Mouse (Mus musculus) adrenal gland, adult 2 months (tissue): Measurements from ENCODE around the gene Prss2. TPM values are rescaled to one million over a fixed set of nuclear protein-coding genes. Genes with fewer than 3 reads are reported as not detected.
"Not testable (repeated sequence)": the region's sequence is repeated elsewhere in the genome, so short reads cannot be mapped to it uniquely, and the experiment has no call there.

Source experiments
- DNase-seq: peaks from one replicate; pipeline ENCODE4 v3.0.0; 2021
- polyA plus RNA-seq: library from polyadenylated mRNA; depleted of rRNA; stranded (reverse); fragments of >200 nt; gene quantifications from 2 replicates; pipeline ENCODE4 v1.2.3, GENCODE M21; 2012; rRNA removed
- total RNA-seq, 2 experiments: library from RNA; stranded (reverse); gene quantifications; 2 replicates each; pipeline ENCODE4 v1.2.3; 2021

The Prss2 gene
- total and polyA plus RNA-seq, 3 experiments, result 0.35 to 0.48 TPM; not detected in 1

DNA sequence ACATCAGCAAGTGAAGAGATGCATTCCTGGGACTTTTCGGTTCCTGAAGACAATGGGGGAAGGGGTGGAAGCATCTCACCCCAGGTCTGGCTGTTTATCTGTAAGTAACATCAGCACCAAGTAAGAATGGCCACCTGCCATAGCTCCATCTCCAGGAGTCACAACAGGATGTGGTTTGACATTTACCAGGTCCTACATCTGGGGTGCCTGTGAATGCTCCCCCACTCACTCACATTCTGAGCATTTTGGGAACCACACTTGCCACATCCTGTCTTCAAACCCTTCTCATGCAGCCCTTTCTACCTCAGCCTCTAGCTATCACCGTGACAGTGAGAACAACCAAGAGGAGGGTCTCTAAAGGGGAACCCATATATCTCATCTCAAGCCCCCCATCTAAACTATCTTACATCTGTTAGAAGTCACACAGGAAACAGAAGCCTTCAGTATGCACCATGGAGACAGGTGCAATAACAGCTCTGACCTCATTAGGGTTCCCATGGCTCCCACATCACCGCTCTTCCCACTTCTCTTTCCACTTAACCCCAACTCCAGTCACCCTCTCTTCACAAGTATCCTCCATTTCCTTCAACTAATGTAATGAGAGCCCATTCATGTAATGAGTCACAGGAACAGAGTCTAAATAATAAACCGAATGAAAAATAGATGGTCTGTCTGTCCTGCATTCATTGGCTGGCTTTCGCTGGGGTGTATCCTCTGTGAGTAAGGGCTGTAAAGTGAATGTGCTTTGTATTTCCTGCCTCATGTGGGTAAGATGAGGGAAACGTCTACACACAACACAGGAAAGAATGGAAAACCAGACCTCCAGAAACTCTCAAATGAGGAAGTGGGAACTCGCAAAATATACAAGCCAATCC is 32.9 kb downstream of the Prss2 start:
- DNase-seq, result no peak

DNA sequence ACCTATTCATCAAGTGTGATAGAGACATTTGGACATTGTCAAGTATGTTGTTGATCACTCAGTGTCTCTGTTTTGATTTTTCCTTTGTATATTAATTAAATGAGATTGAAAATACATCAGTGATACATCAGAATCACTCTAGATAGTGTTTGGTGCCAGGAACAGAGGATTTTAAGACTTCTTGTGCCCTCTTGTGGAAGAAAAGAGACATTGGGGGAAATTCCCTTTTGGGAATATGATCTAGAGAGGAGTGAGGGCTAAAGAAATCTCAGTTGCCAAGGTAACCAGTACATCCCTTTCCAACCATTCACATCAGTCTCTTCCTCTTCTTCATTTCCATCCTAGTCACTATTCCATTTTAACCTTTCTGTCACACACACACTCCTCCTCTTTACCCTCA is 34.8 kb downstream of the Prss2 start:
- no peak for DNase-seq

DNA sequence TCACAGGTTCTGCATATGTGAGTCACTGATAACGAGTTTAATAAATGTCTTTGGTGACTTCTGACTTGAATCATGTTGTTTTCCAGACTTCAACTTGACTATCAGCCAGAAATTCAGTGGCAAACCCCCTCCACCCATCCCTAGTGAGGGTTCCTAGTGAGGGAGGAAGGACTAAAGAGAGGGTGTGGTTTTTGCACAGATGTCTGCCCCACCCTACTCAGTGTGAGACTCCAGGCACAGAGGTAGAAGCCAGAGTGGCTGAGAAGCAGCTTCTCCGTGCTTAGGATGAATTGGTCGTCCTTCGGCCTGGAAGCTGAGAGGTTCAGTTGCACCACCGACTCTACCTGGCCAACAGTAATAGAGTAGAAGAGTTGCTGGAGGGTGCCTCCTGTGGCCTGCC is 35.9 kb downstream of the Prss2 start:
- no peak for DNase-seq

DNA sequence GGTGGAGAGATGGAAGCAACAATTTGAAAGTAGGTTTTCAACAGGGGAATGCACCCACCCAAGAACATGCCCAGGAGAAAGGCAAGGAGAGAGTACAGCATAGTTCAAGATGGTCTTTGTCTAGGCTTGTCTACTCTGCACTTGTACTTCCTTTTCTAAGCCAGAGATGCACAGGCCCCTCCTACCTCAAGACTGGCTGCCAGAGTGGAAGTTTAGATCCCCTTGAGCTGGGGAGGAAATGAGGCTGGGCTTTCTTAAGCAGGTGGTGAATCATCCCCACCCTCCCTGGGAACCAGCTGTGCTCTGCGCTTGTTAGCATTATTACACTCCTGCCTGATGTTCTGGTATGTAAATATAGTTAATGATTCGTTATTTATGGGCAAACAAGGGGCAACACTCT is 36.7 kb downstream of the Prss2 start:
- no peak for DNase-seq

DNA sequence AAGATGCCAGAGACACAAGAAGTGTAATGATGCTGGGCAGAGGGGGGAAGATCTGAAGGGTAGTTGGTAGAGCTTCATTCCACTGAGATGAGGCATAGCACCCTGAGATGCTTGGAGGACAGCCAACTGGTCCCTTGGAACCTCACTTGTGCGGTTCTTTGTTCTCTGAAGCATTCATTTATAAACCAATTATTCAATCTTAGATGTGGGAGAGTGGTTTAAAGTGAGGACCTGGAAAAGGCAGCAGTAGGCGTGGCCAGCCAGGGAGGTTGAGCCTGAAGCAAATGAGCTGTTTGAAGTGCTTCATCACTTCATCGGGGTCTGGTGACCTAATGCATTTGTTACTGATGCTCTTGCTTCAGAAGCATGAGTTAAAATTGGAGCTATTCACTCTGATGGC is 37.7 kb downstream of the Prss2 start:
- no peak for DNase-seq

DNA sequence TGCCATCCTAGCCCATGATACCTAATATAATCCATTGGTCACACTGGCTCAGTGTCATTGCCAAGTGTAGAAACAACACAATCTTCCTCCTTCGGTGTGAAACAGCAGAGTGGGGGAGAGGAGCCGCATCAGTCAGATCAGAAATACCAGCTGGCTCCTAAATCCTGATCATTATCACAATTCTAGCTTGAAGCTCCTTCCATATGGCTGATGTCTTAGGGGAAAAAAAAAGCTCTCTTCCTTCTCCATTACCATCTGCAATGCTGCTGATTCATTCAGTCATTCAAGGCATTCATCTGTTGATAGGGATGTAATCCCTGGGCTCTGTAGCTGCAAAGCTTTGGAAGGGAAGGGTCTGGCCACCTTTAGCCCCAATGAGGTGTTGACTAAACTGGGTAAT is 38.7 kb downstream of the Prss2 start:
- no peak for DNase-seq

DNA sequence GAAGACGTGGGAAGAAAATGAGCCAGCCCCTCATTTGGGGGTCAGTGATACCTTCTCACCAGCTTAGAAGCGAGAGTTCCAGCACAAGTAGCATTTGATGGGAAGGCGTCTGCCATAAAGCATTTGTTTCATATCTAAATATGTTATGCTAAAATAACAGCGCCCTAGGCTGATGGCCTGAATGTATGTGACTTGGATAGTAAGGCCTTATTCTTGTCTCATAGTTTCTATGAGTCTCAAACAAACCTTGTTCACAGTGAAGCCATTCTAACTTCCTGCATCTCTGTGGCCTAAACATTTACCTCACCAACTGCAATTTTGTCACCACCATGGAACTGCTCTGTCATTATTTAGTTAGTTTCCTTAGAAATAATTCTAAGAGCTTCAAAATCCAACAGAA is 41.0 kb downstream of the Prss2 start:
- no peak for DNase-seq

DNA sequence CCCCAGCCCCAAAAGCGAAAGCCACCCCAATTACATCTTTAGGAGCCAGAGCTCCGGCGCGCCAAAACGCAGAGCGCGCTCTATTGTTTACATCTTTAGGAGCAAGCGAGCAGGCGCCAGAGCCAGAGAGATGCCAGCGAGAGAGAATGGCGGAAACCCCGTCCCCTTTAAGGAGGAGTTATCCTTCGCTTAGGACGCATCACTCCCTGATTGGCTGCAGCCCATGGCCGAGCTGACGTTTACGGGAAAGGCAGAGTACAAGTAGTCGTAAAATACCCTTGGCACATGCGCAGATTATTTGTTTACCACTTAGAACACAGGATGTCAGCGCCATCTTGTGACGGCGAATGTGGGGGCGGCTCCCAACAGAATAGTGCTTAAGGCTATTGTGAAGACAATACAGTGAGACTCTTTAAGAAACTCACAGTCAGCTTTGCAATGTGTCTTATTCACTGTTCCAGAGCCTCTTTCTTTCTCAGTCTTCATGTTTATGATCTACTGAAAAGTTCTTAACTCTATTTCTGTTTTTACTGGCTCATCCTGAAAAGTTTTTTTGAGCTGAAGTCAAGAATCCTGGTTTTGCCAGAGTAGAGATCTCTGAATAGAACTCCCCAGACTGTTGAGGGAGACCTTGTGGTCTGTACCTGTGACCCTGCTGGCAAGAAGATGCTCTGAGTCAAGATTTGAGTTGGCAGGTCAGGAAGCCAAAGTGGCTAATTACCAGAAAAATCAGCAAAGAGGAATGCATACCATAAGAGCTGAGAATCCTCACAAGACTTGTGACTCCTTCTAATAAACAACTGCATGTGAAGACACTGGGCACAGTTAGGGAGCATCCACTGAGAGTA is 41.7 kb downstream of the Prss2 start:
- DNase-seq, result not testable (repeated sequence)

DNA sequence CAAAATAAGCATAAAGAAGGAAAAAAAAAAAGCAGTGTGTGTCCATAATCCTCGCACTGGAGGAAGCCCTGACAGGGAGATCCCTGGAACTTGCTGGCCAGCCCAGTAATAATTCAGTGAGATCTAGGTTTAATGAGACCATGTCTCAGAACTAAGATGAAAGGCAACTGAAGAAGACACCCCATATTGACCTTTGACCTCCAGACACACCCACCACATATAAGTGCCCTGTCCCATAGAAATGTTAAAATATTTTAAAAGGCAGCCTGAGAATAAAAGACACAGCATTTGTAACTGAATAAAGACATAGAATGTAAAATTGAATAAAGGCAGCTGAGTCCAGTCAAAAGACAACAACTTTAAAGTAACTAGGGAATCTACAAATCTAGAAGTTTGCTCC is 43.7 kb downstream of the Prss2 start:
- no peak for DNase-seq

DNA sequence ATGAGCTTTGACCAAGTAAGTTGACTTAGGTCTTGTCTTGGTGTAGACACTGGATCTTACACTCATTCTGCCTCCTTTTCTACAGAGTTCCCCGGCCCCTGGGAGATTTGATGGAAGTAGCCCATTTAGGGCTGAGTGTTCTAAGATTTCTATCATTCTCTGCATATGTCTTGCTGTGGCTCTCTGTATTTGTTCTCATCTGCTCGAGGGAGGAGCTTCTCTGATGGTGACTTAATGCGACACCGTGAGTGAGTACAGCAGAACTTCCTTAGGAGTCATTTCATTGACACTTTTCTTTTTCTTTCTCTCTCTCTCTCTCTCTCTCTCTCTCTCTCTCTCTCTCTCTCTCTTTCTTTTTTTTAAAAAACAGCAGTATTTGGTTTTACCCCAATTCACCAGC is 45.4 kb downstream of the Prss2 start:
- DNase-seq, result no peak

DNA sequence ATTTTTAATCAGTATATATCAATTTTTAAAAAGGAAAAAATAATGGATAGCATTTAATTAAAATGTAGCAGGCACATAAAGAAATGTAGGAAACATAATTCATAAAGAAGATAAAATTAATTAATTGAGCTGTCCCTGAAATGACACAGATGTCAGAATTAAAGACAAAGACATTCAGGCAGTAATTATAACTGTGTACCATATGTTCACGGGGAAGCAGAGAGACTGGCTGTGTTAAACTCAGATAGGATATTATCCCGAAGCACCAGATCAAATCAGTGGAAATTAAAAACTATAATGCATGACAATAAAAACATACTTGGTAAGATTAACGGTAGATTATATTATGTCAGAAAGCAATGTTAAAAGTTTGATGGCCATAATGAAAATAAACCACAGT is 47.5 kb downstream of the Prss2 start:
- no peak for DNase-seq

Other genes starting within 250 kb of the Prss2 start
- not detected for gene Try4, start 219.5 kb upstream of the Prss2 start, total RNA-seq
- 0.15 TPM in 1 of 2 replicates, not detected in the other for gene Try4, start 219.5 kb upstream of the Prss2 start, polyA plus RNA-seq
- gene Try5, start 204.9 kb upstream of the Prss2 start, total RNA-seq, result not detected
- not detected in 2 replicates for gene Try5, start 204.9 kb upstream of the Prss2 start, polyA plus RNA-seq
- not detected for gene Try10, start 167.7 kb upstream of the Prss2 start, total RNA-seq
- not detected in 2 replicates for gene Try10, start 167.7 kb upstream of the Prss2 start, polyA plus RNA-seq
- gene Prss3, start 144.1 kb upstream of the Prss2 start, total RNA-seq, result not detected
- gene Prss3, start 144.1 kb upstream of the Prss2 start, polyA plus RNA-seq, result not detected in 2 replicates
- gene Gm5771, start 129.4 kb upstream of the Prss2 start, total RNA-seq, result not detected
- not detected in 2 replicates for gene Gm5771, start 129.4 kb upstream of the Prss2 start, polyA plus RNA-seq
- gene Gm10334, start 75.6 kb upstream of the Prss2 start, total RNA-seq, result not detected
- gene Gm10334, start 75.6 kb upstream of the Prss2 start, polyA plus RNA-seq, result not detected in 2 replicates
- not detected for gene Prss1, start 62.9 kb upstream of the Prss2 start, total RNA-seq
- not detected in 2 replicates for gene Prss1, start 62.9 kb upstream of the Prss2 start, polyA plus RNA-seq
- 10 to 100 TPM in 1 of 2 experiments, 1 to 10 TPM in 1; 7.6 to 12.1 TPM for gene Ephb6, start 83.7 kb downstream of the Prss2 start, total RNA-seq
- gene Ephb6, start 83.7 kb downstream of the Prss2 start, polyA plus RNA-seq, result 21.1 and 26.7 TPM in 2 replicates
- gene Trpv6, start 114.6 kb downstream of the Prss2 start, total RNA-seq, result not detected
- gene Trpv6, start 114.6 kb downstream of the Prss2 start, polyA plus RNA-seq, result not detected in 2 replicates
- gene Trpv5, start 159.0 kb downstream of the Prss2 start, total RNA-seq, result not detected
- gene Trpv5, start 159.0 kb downstream of the Prss2 start, polyA plus RNA-seq, result not detected in 2 replicates
- gene Llcfc1, start 162.6 kb downstream of the Prss2 start, total RNA-seq, result not detected
- gene Llcfc1, start 162.6 kb downstream of the Prss2 start, polyA plus RNA-seq, result not detected in 2 replicates
- under 1 TPM in 1 of 2 experiments, not detected in 1; 0.32 TPM for gene Kel, start 182.6 kb downstream of the Prss2 start, total RNA-seq
- gene Kel, start 182.6 kb downstream of the Prss2 start, polyA plus RNA-seq, result not detected in 2 replicates